Mouse (Mus musculus) bone marrow macrophage, adult 2 months (primary cell): ENCODE measurements around the gene Abcd4. TPM values are rescaled to one million over a fixed set of nuclear protein-coding genes. Genes with fewer than 3 reads are reported as not detected.

Experiments used
- H3K27ac ChIP-seq: 2 replicates; pipeline ENCODE4 v1.5.1; 2012; ENCODE audit warnings: low read depth, low read length; ENCODE audit not compliant: insufficient read depth
- H3K4me1 ChIP-seq: 2 replicates; pipeline ENCODE4 v1.6.1; 2012; ENCODE audit warnings: low read length; ENCODE audit not compliant: control insufficient read depth, insufficient read depth
- H3K4me3 ChIP-seq: 2 replicates; pipeline ENCODE4 v1.5.1; 2012; ENCODE audit warnings: mild to moderate bottlenecking, low read length, moderate library complexity; ENCODE audit not compliant: insufficient read depth
- CTCF ChIP-seq: IDR thresholded peaks from 2 replicates; pipeline ENCODE4 v1.5.1; 2012; ENCODE audit warnings: low read depth, mild to moderate bottlenecking, low read length, moderate library complexity
- POLR2A ChIP-seq: IDR thresholded peaks from 2 replicates; pipeline ENCODE4 v1.6.1; 2012; ENCODE audit warnings: mild to moderate bottlenecking, low read depth, low read length, borderline replicate concordance
- polyA plus RNA-seq: library from polyadenylated mRNA; stranded (reverse); fragments of >200 nt; gene quantifications from 2 replicates; pipeline ENCODE4 v1.2.4, GENCODE M21; 2012; ENCODE audit not compliant: missing spikeins, insufficient read depth, insufficient read length

The Abcd4 gene
- 12.6 and 18.6 TPM in 2 replicates for polyA plus RNA-seq

GRCm38 (mm10) chr12:84616977-84617630 is at the start of gene Abcd4:
Abcd4 (minus strand) TSS chr12:84617413.
- TF ChIP-seq POLR2A (peak; percentile 92), CTCF (no peak; the same call in 1 of the 2 replicates)
- H3K4me3 ChIP-seq = peak within 1 kb of the TSS; percentile 100
- peak within 1 kb of the TSS; percentile 63 for H3K27ac ChIP-seq
- peaks cover 22% of the 10 kb centered on the region for H3K4me1 ChIP-seq

DNA sequence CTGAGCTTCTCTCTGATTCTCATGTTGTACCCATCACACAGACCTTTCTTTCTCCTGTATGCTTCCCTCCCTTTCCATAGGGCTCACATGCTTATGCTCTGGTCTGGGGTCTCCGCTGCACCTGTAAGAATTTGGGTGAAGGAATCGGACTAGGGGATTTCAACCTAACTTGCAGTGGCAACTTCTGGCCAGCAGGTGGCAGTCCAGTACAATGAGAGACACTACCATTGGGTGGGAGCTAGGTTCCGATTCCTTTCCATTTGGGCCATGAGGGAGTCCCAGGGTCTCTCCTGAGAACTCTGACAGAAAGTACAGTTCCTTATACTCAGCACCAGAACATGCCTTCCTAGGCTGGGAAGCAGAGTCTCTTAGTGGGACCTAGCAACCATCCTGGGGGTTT is 36.7 kb upstream of the Abcd4 start:
- H3K4me3 ChIP-seq = no peak overlapping the region
- H3K4me1 ChIP-seq = no peaks in the 10 kb centered on the region
- peak; percentile 97 for TF ChIP-seq CTCF
- TF ChIP-seq POLR2A = no peak
- no peak overlapping the region for H3K27ac ChIP-seq

DNA sequence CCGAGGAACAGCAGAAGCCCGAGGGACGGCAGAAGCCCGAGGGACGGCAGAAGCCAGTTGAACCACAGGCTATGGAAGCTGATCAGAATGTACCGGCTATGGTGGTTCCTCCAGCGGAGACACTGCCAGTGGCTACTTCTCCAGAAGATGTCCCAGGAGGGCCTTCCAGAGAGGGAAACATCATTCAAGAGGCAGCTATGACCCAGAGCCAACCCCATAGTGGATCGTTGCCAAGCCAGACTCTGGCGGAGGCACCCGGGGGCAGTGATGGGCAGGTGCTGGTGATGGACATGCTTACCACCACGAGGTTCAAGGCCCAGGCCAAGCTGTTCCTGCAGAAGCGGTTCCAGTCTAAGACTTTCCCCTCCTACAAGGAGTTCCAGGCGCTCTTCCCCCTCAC is 33.0 kb upstream of the Abcd4 start:
- no peak for TF ChIP-seq CTCF
- TF ChIP-seq POLR2A = no peak
- no peaks in the 10 kb centered on the region for H3K4me1 ChIP-seq
- no peak overlapping the region for H3K27ac ChIP-seq
- H3K4me3 ChIP-seq = no peak overlapping the region

GRCm38 (mm10) chr12:84640654-84641053 is 23.4 kb upstream of the Abcd4 start, which contains the start of gene Vrtn:
Vrtn (plus strand) TSS chr12:84641019.
- H3K4me3 ChIP-seq = no peak within 1 kb of the TSS
- H3K4me1 ChIP-seq = no peaks in the 10 kb centered on the region
- TF ChIP-seq POLR2A (no peak), CTCF (no peak)
- no peak within 1 kb of the TSS for H3K27ac ChIP-seq

- Histone ChIP-seq H3K4me3 (no peak overlapping the region), H3K27ac (no peak overlapping the region), H3K4me1 (no peaks in the 10 kb centered on the region)
- TF ChIP-seq POLR2A (no peak), CTCF (no peak)
These were observed 23.0 kb upstream of the Abcd4 start for GRCm38 (mm10) chr12:84640253-84640652.

- no peak for TF ChIP-seq POLR2A
- no peak for TF ChIP-seq CTCF
- no peak overlapping the region for H3K4me3 ChIP-seq
- no peak overlapping the region for H3K27ac ChIP-seq
- no peaks in the 10 kb centered on the region for H3K4me1 ChIP-seq
These were observed 14.7 kb upstream of the Abcd4 start for GRCm38 (mm10) chr12:84631867-84632266.

GRCm38 (mm10) chr12:84625116-84625515 is 7.9 kb upstream of the Abcd4 start:
- H3K27ac ChIP-seq = no peak overlapping the region
- H3K4me3 ChIP-seq = no peak overlapping the region
- H3K4me1 ChIP-seq = no peaks in the 10 kb centered on the region
- TF ChIP-seq POLR2A = no peak
- TF ChIP-seq CTCF = no peak

- Histone ChIP-seq H3K4me3 (peak overlapping the region; percentile 3; the same call in 1 of the 2 replicates), H3K4me1 (no peaks in the 10 kb centered on the region), H3K27ac (no peak overlapping the region)
- TF ChIP-seq CTCF (no peak), POLR2A (no peak)
These were observed 7.4 kb upstream of the Abcd4 start for GRCm38 (mm10) chr12:84624601-84625000.

DNA sequence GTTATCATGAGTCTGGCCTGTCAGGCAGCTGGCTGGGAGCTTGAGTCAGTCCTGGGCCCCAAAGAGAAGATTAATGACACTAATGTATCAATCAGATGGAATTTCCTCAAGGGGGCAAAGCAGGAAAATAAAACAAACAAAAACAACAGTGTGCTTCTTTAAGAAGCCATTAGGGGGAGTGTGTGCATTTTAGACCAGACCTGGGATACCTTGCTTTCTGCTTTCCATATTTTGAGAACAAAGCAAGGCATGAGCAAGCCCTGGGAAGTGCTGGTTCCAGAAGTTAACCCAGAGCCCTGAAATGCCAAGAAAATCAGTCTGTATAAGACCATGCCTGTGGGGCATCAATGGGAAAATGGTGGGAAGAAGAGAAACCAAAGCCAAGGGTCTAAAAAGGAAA is 3.8 kb upstream of the Abcd4 start:
- H3K27ac ChIP-seq = no peak overlapping the region
- H3K4me3 ChIP-seq = no peak overlapping the region
- H3K4me1 ChIP-seq = peaks cover under 1% of the 10 kb centered on the region; the same call in 1 of the 2 replicates
- TF ChIP-seq POLR2A (no peak), CTCF (no peak)

GRCm38 (mm10) chr12:84617663-84618062 is 450 bp upstream of the Abcd4 start:
- peak overlapping the region; percentile 63 for H3K27ac ChIP-seq
- peaks cover 22% of the 10 kb centered on the region for H3K4me1 ChIP-seq
- peak overlapping the region; percentile 65 for H3K4me3 ChIP-seq
- TF ChIP-seq CTCF (no peak), POLR2A (no peak)
